Mouse (Mus musculus) gastrocnemius, adult 2 months (tissue): ENCODE measurements around the gene Tlr6. TPM values are rescaled to one million over a fixed set of nuclear protein-coding genes. Genes with fewer than 3 reads are reported as not detected.

Source experiments
- DNase-seq: peaks from one replicate; pipeline ENCODE4 v3.0.0; 2022
- H3K27ac ChIP-seq: fragments of 200-600 bp; 2 replicates; pipeline ENCODE4 v1.8.1; 2022; ENCODE audit warnings: mild to moderate bottlenecking
- H3K4me3 ChIP-seq: fragments of 200-600 bp; 2 replicates; pipeline ENCODE4 v1.8.1; 2022; ENCODE audit warnings: mild to moderate bottlenecking, moderate library complexity
- CTCF ChIP-seq: fragments of 200-600 bp; IDR thresholded peaks from 2 replicates; pipeline ENCODE4 v1.8.1; 2022; ENCODE audit warnings: antibody characterized with exemption, mild to moderate bottlenecking, moderate library complexity
- intact Hi-C: fragments of 180-260 bp; cut with DNase I; formaldehyde crosslinking; loops from one replicate; pipeline ENCODE4 v1.15.1; 2025
- long read RNA-seq, 2 experiments: library from polyadenylated mRNA; stranded (forward); transcript quantifications; one replicate each; pipeline ENCODE4 v2.0.0; 2021
- total RNA-seq, 2 experiments: library from RNA; stranded (reverse); gene quantifications; 2 replicates each; pipeline ENCODE4 v1.2.3; 2021

The Tlr6 gene
- total RNA-seq: under 1 TPM; 0.28 to 0.36 TPM
- long read RNA-seq, experiment 1, partial matches to known transcripts: 0 of 2 reads
- long read RNA-seq, experiment 1, other reads (novel, unspliced or antisense): 0 of 2 reads
- long read RNA-seq, experiment 2: 0 reads

DNA sequence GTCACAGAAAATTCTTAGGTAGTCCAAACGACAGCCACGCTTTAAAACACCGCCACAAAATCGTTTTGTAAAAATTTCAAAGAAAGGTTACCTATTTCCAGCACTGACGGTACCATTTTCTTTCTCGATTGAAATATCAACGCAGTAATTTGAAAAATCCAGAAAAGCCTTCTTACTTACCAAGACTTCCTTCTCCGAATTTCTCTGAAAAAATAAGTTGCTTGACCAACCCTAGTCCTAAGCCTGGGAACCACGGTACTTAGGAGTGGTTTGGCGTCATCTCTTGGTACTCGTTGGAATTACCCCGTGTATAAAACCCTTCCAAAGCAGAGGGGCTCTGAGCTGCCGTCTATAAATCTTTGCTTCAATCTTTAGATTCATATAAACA lies at the start of gene Tlr6:
Gene Tlr6 (minus strand): TSS at position 255 of the 388 bp plus-strand sequence.
- peak within 1 kb of the TSS; percentile 81 for H3K27ac ChIP-seq
- DNase-seq: peak; percentile 63
- intact Hi-C loops: no loop called here
- peak within 1 kb of the TSS; percentile 68 for H3K4me3 ChIP-seq
- TF ChIP-seq CTCF: peak; percentile 84

DNA sequence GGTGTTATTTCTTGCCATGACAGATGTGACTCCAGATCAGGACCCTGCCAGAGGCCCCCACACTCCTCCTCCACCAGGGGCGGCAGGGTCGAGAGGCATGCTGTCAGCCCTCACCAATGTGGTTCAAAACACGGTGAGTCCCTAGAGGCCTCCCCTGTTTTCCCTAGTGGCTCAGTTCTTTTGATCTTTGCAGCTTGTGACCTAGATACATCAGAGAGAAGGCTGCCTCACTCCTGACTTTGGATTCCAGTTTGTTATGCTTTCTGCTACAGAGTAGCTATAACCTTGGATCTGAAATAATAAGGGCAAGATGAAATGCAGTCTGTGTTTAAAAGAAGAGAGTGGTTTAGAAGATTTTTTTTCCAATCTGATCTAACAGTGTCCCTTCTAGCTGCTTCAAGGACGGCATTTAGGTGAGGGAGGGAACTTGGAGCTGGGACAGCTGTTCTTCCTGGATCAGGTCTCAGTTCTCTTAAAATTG lies 46.2 kb upstream of the Tlr6 start:
- Histone ChIP-seq H3K4me3 (no peak overlapping the region), H3K27ac (peak overlapping the region; percentile 41)
- intact Hi-C loops: no loop called here
- no peak for TF ChIP-seq CTCF
- no peak for DNase-seq

DNA sequence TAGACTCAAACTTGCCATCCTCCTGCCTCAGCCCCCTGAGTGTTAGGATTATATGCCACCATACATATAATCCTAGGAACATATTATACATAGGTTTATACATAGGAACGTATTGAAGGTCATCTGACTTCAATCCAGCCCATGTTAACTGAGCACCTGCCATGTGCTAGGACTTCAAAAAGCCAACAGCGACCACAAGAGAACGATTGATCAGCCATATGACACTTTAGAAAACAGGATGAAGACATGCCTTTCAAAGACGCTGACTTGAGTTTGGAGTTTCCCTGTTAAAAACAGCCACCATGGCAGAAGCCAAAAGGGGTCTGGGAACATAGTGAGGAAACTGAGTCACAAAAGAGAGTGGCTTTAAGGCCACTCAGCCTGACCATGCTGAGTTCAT lies 45.4 kb upstream of the Tlr6 start:
- Histone ChIP-seq H3K4me3 (no peak overlapping the region), H3K27ac (no peak overlapping the region)
- intact Hi-C loops: no loop called here
- no peak for TF ChIP-seq CTCF
- DNase-seq: no peak

DNA sequence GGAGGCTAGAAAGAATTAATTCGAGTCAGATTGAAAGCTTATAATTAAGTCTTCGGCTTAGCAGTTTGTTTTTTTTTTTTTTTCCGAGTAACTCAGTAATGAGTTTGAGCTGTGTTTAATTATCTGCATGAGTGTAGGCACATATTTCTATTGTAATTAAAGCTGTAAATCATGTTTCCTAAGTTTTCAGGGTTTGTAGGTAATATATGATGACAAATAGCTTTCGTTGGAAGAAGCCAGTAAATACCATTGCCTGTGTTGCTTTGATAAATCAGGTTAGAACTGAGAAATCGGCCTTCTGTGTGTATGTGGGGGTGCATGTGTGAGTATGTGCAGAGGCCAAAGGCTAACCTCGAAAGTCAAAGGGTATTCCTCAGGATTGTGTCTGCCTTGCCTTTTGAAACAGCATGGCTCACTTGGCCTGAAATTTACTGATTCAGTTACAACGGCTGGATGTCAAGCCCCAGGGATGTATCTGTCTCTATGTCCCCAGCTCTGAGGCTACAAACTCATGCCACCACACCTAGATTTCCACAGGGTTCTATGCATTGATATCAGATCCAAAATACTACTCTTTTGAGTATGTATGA lies 44.1 kb upstream of the Tlr6 start:
- DNase-seq: no peak
- intact Hi-C loops: loop anchor here (1.0 to 2.0 kb wide), 2 partner anchors 209 to 239 kb away; no protein-coding TSS in a partner anchor
- TF ChIP-seq CTCF: no peak
- Histone ChIP-seq H3K27ac (peak overlapping the region; percentile 38; the same call in 1 of the 2 replicates), H3K4me3 (no peak overlapping the region)

DNA sequence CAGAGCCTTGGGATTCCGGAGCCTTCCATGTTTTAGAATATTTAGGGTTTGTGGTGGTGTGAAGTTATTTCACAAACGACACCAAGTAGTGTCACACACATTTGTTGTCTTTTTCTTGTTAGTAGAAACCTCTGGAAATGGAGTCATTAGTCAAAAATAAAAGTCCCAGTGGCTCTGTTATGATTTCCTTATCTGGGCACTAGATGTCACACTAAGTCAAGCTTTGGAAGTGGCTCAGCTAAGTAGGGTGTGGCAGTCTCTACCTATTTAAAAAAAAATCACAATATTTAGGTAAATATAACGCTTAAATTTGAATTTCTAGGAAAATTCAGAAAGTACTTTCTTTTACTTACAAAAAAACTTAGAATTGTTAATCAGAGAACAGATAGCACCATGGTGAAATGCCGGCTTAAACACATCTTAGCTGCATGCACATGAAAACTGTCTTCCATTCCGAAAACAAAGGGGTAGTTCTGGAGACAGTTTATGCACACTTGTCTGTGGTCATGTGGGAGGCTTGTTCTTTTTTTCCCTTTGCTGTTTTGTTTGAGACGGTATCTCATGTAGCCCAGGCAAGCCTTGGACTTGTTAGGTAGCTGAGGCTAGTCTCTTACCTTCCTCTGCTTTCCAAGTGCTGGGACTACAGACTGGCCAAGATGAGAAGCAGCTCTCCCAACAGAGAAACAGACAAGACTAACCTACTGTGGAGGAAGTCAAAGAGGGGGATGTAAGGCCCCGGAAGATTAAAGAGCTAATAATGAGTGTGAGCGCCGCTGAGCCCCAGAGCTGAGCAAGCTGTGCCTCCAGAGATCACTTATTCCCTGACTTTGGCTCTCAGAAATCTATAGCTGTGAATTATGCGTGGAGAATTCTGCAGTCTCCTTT lies 43.3 kb upstream of the Tlr6 start:
- intact Hi-C loops: loop anchor here (1.0 to 2.0 kb wide), 2 partner anchors 210 to 240 kb away; no protein-coding TSS in a partner anchor
- TF ChIP-seq CTCF: peak; percentile 78
- no peak for DNase-seq
- Histone ChIP-seq H3K4me3 (no peak overlapping the region), H3K27ac (peak overlapping the region; percentile 38)

DNA sequence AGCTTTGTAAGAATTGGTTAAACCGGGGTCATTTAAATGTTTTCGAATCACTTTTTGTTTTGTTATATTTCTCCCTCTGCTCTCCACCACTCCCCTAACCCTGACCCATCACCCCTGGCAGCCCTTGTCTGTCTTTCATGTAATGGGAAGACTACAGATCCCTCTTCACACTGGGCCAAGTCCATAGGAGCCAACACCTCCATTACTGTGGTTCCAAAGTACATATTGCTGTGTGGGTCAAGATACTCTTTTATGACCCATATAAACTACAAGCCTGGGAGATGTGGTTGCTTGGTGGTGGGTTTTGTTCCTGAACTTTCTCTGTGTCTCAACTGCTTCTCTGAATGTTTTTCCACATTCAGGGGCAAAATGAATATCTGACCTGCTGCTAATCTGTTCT lies 35.5 kb upstream of the Tlr6 start:
- Histone ChIP-seq H3K4me3 (no peak overlapping the region), H3K27ac (no peak overlapping the region)
- intact Hi-C loops: no loop called here
- no peak for DNase-seq
- no peak for TF ChIP-seq CTCF

DNA sequence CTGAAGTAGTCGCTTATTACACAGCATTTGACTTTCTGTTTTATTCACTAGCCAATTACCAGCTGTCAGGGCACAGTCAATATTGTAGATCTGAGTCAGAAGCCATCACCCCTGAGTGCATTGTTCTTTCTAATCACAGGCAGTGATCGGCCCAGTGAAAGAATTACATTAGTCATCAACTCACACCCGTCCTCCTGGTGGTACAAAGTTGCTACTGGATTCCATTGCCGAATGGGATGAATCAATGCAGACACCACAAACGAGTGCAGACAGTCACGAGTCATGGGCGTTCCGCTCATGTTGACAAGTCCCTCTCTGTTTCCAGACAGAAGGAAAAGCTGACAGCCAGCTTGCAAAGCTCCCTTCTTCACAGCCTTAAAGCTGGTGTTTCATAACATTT lies 32.6 kb upstream of the Tlr6 start:
- TF ChIP-seq CTCF: peak; percentile 18; the same call in 1 of the 2 replicates
- intact Hi-C loops: no loop called here
- DNase-seq: peak; percentile 23
- Histone ChIP-seq H3K27ac (no peak overlapping the region), H3K4me3 (no peak overlapping the region)

DNA sequence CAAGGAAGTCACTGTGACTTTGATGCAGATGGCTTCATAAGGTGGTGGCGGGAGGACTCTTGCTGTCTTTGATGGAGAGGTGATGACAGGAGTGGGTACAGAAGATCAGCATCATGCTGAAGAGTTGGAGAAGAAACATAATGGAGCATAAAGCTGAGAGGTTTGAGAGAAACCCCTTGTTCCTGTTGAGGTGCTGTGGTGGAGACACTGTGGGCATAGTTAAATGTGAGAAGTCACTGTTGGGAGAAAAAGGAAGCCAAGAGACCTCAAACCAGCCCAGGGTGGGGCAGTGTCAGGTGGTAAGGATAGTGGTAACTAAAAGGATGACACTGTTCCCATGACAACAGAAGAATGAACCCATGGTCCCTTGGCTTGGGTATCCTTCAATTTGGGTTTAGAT lies 30.0 kb upstream of the Tlr6 start:
- no peak overlapping the region for H3K27ac ChIP-seq
- no peak for DNase-seq
- H3K4me3 ChIP-seq: no peak overlapping the region
- no peak for TF ChIP-seq CTCF
- intact Hi-C loops: no loop called here

DNA sequence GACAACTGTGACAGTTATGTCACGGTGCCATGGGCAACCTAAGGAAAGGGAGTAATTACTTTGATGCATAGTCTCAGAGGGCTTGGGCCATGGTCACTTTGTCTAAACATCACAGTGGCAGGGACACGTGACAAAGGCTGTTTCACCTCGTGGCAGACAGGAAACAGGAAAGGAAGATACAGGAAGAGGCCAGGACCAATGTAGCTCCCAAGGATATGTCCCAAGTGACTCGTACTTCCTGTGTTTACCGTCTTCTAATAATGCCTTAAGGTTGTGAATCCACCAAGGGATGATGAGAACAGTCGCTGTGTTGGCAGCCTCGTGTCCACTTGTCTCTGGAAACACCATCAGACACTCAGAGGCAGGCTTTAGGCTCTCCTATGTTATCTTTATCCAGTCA lies 26.1 kb upstream of the Tlr6 start:
- Histone ChIP-seq H3K27ac (peak overlapping the region; percentile 20), H3K4me3 (no peak overlapping the region)
- no peak for TF ChIP-seq CTCF
- intact Hi-C loops: no loop called here
- no peak for DNase-seq

DNA sequence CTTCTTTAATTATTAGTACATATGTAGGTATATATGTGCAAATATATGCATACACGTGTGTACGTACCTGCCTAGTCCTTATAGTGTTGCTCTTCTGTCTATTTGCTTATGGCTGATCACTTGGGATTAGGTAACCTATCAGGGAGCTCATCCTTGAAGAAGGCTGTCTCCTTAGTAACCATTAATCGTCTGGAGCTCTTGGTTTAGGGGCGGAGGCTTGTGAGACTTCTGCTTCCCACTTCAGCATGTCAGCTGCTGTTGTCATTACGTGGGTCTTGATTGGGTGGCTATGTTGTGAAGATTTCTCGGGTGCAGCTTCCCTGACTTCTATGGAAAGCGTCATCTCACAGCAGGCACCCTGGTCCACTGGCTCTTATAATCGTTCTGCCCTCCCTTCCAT lies 17.2 kb upstream of the Tlr6 start:
- Histone ChIP-seq H3K27ac (no peak overlapping the region), H3K4me3 (no peak overlapping the region)
- TF ChIP-seq CTCF: no peak
- DNase-seq: no peak
- intact Hi-C loops: no loop called here

DNA sequence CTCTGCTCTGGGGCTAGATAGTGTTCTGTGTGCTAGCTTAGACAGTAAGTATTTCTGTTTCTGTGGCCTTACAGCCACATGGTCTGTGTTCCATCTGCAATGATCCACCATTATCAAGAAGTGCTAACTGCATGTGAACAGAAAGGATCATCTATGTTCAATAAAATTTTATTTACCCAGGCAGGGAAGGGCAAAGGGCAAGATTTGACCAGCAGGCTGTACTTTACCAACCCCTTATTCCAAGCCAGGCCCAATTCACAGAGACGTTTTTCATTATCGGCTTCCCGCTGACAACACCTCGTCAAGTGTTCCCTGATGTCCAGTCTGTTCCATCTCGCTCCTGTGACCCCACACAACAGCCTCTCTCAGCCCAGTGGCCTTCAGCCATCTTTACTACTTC lies 15.2 kb upstream of the Tlr6 start:
- Histone ChIP-seq H3K4me3 (no peak overlapping the region), H3K27ac (no peak overlapping the region)
- no peak for DNase-seq
- intact Hi-C loops: no loop called here
- no peak for TF ChIP-seq CTCF

DNA sequence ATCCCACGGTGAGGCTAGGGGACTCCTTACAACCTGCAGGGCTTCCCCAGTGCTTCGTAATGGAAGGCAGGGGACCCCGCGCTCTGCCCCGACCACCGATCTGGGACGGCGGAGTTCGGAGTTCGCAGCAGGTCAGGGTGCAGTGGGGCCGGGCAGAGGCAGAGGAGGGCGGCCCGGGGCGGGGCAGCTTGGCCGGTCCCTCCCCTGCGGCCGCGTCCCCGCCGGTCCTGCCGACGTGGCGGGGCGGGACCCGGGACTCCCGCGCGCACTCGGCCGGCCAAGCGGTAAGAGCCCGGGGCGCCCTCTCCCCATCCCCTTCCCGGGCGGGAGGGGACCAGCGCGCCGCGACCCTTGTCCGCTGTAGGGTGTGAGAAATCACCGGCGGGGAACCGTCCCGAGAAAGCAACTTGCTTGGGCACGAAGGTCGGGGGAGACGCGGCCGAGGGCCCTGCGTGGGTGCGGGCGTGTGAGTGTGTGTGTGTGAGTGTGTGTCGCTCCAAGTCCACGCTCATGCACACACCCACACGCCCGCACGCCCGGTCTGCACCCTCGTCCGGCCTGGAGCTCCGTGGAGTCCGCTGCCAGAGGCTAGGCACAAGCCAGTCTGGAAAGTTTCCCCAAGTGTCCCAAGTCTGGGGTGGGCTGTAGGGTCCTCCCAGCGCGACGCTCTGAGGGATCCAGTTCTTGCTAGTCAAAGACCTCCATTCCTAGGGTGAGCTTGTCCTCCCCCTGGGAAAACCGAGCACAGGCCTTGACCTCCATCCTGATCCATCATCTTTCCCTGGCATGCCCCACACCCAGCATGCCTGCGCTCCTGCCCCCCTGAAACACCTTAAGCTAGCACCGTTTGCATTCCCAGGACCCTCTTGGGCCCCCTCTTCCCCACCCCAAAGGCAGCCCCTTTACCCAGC lies 10.2 kb upstream of the Tlr6 start, which contains the start of gene Fam114a1:
Gene Fam114a1 (plus strand): TSS at position 211 of the 911 bp plus-strand sequence.
- intact Hi-C loops: no loop called here
- peak within 1 kb of the TSS; percentile 96 for H3K27ac ChIP-seq
- no peak for TF ChIP-seq CTCF
- peak within 1 kb of the TSS; percentile 95 for H3K4me3 ChIP-seq
- peak; percentile 91 for DNase-seq
